Mouse (Mus musculus): ENCODE measurements around the gene Srpk2. TPM values are rescaled to one million over a fixed set of nuclear protein-coding genes. Genes with fewer than 3 reads are reported as not detected.

Srpk2 gene
- 27.1 and 27.4 TPM in 2 replicates for polyA plus RNA-seq (2015; fragmentation: Nextera tagmentation; extraction: Ambion mirVana)

DNA sequence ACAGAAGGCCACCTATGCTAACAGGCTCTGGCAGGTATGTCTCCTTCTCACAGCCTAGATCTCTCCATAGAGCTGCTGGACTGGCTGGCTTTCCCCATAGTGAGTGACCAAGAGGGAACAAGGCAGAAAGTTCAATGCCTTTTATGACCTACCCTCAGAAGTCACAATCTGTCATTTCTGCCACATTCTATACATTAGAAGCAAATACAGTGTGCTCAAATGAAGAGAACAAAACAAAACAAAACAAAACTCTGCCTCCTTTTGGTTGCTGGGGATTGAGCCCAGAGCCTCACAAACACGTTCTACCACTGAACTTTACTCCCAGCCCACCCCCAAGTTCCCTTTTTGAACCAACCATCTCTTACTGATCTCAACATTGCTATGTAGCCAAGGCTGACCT is at the start of gene Srpk2:
Gene Srpk2, minus strand, starts transcription at position 101 of the 400 bp plus-strand sequence.
- Histone ChIP-seq H3K4me3 (ENCODE audit: low read depth, low read length) (no peak within 1 kb of the TSS), H3K9me3 (ENCODE audit: control insufficient read depth, low read length) (no peaks in the 10 kb centered on the region), H3K4me2 (replicated peaks; ENCODE audit: low read depth) (no peak within 1 kb of the TSS), H3K36me3 (ENCODE audit: control insufficient read depth, insufficient read depth, low read length) (no peaks in the 10 kb centered on the region), H3K4me1 (replicated peaks; ENCODE audit: control insufficient read depth, insufficient read depth) (no peaks in the 10 kb centered on the region), H3K9ac (ENCODE audit: low read length) (no peak within 1 kb of the TSS), H3K27me3 (ENCODE audit: control insufficient read depth, insufficient read depth, low read length) (no peaks in the 10 kb centered on the region), H3K27ac (replicated peaks) (no peak within 1 kb of the TSS)
- DNase-seq (ENCODE audit: low spot score) (no peak), ATAC-seq (ENCODE audit: low FRiP score, low TSS enrichment) (no peak)
- TF ChIP-seq EP300 (optimal IDR thresholded peaks at IDR 0.05) (no peak), CTCF (IDR thresholded peaks at IDR 0.05; ENCODE audit: low read depth) (no peak)
- WGBS = 67% methylated on average over 1 of the region's 1 CpGs

DNA sequence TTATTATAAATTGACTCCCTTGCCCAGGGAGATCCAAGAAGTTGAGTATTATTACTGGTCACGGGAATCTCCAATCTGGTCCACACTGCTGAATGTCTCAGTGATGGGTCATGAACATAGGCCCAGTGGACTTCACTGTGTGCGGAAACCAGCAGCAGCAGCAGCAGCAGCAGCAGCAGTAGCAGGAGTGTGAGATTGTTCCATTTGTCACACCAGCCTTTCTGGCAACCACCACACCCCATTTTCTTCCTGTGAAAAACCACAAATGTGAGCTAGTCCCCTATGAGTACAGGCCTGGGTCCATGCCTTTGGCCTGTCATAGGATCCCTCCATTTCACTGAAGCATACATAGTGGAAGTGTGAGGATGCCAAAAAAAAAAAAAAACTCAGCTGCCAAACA is 37.5 kb upstream of the Srpk2 start:
- Histone ChIP-seq H3K4me1 (replicated peaks; ENCODE audit: control insufficient read depth, insufficient read depth) (no peaks in the 10 kb centered on the region), H3K36me3 (ENCODE audit: control insufficient read depth, insufficient read depth, low read length) (no peaks in the 10 kb centered on the region), H3K4me3 (ENCODE audit: low read depth, low read length) (no peak overlapping the region), H3K9ac (ENCODE audit: low read length) (no peak overlapping the region), H3K9me3 (ENCODE audit: control insufficient read depth, low read length) (no peaks in the 10 kb centered on the region), H3K27me3 (ENCODE audit: control insufficient read depth, insufficient read depth, low read length) (no peaks in the 10 kb centered on the region), H3K27ac (replicated peaks) (no peak overlapping the region), H3K4me2 (replicated peaks; ENCODE audit: low read depth) (no peak overlapping the region)
- DNase-seq (ENCODE audit: low spot score) (no peak), ATAC-seq (ENCODE audit: low FRiP score, low TSS enrichment) (no peak)
- 94% methylated on average over 2 of the region's 2 CpGs for WGBS
- TF ChIP-seq CTCF (IDR thresholded peaks at IDR 0.05; ENCODE audit: low read depth) = no peak

DNA sequence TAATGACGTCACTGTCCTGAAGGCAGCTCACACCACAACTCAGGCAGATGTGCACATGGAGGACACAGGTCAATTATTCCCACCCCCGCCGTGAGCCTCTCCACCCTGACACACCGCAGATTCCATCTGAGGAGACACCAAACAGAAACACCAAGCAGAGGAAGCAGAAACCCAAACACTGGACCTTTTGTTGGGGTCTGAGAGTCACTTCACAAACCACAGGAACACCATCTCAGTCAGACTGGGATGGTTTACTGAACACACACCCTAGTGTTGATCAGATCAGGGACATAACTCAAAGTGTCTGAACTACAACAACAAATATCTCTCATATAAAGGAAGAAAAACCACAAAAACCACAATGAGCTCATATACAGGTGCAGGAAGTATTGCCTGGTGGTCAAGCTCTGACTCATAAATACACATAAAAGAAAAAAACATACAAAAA is 34.5 kb upstream of the Srpk2 start:
- no peak overlapping the region for H3K4me2 ChIP-seq (replicated peaks; ENCODE audit: low read depth)
- no peak overlapping the region for H3K9ac ChIP-seq (ENCODE audit: low read length)
- H3K4me1 ChIP-seq (replicated peaks; ENCODE audit: control insufficient read depth, insufficient read depth) = no peaks in the 10 kb centered on the region
- H3K27ac ChIP-seq (replicated peaks) = no peak overlapping the region
- TF ChIP-seq EP300 (optimal IDR thresholded peaks at IDR 0.05) (no peak), CTCF (IDR thresholded peaks at IDR 0.05; ENCODE audit: low read depth) (no peak)
- no peak overlapping the region for H3K4me3 ChIP-seq (ENCODE audit: low read depth, low read length)
- 69% methylated on average over 4 of the region's 4 CpGs for WGBS
- no peaks in the 10 kb centered on the region for H3K9me3 ChIP-seq (ENCODE audit: control insufficient read depth, low read length)
- ATAC-seq (ENCODE audit: low FRiP score, low TSS enrichment) (no peak), DNase-seq (ENCODE audit: low spot score) (no peak)
- H3K36me3 ChIP-seq (ENCODE audit: control insufficient read depth, insufficient read depth, low read length) = no peaks in the 10 kb centered on the region
- H3K27me3 ChIP-seq (ENCODE audit: control insufficient read depth, insufficient read depth, low read length) = no peaks in the 10 kb centered on the region

DNA sequence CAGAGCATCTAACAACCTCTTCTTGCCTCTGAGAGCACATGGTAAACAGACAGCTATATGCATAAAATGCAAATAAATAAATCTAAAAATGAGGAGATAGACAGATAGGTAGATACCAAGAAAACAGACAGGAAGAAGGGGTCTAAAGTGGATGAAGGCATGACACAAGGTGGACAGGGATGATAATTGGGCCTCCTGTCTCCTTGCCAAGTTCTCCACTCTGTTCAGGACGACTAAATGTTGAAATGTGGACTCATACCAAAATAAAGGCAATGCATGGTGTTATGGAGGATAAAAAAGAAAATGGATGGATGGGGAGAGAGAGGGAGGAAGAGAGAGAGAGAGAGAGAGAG is 33.7 kb upstream of the Srpk2 start:
- DNase-seq (ENCODE audit: low spot score) = no peak
- no peak overlapping the region for H3K4me2 ChIP-seq (replicated peaks; ENCODE audit: low read depth)
- no peaks in the 10 kb centered on the region for H3K4me1 ChIP-seq (replicated peaks; ENCODE audit: control insufficient read depth, insufficient read depth)
- no peak for ATAC-seq (ENCODE audit: low FRiP score, low TSS enrichment)
- H3K9me3 ChIP-seq (ENCODE audit: control insufficient read depth, low read length) = no peaks in the 10 kb centered on the region
- H3K27me3 ChIP-seq (ENCODE audit: control insufficient read depth, insufficient read depth, low read length) = no peaks in the 10 kb centered on the region
- no peak overlapping the region for H3K9ac ChIP-seq (ENCODE audit: low read length)
- WGBS = 44% methylated on average over 1 of the region's 1 CpGs
- H3K36me3 ChIP-seq (ENCODE audit: control insufficient read depth, insufficient read depth, low read length) = no peaks in the 10 kb centered on the region
- H3K4me3 ChIP-seq (ENCODE audit: low read depth, low read length) = no peak overlapping the region
- TF ChIP-seq EP300 (optimal IDR thresholded peaks at IDR 0.05) = no peak
- TF ChIP-seq CTCF (IDR thresholded peaks at IDR 0.05; ENCODE audit: low read depth) = no peak
- no peak overlapping the region for H3K27ac ChIP-seq (replicated peaks)

- H3K36me3 ChIP-seq (ENCODE audit: control insufficient read depth, insufficient read depth, low read length) = no peaks in the 10 kb centered on the region
- TF ChIP-seq EP300 (optimal IDR thresholded peaks at IDR 0.05) = no peak
- no peaks in the 10 kb centered on the region for H3K27me3 ChIP-seq (ENCODE audit: control insufficient read depth, insufficient read depth, low read length)
- no peaks in the 10 kb centered on the region for H3K4me1 ChIP-seq (replicated peaks; ENCODE audit: control insufficient read depth, insufficient read depth)
- no peak for DNase-seq (ENCODE audit: low spot score)
- no peak overlapping the region for H3K4me2 ChIP-seq (replicated peaks; ENCODE audit: low read depth)
- H3K27ac ChIP-seq (replicated peaks) = no peak overlapping the region
- H3K9me3 ChIP-seq (ENCODE audit: control insufficient read depth, low read length) = no peaks in the 10 kb centered on the region
- H3K4me3 ChIP-seq (ENCODE audit: low read depth, low read length) = no peak overlapping the region
- no peak overlapping the region for H3K9ac ChIP-seq (ENCODE audit: low read length)
- no peak for ATAC-seq (ENCODE audit: low FRiP score, low TSS enrichment)
- 69% methylated on average over 3 of the region's 3 CpGs for WGBS
Measured at GRCm38 (mm10) chr5:23717469-23718181, 33.2 kb upstream of the Srpk2 start.

- ATAC-seq (ENCODE audit: low FRiP score, low TSS enrichment) = no peak
- WGBS = 87% methylated on average over 8 of the region's 8 CpGs
Measured at GRCm38 (mm10) chr5:23713401-23714335, 29.3 kb upstream of the Srpk2 start.

More at GRCm38 (mm10) chr5:23713401-23714335, 29.3 kb upstream of the Srpk2 start:
- Histone ChIP-seq H3K36me3 (ENCODE audit: control insufficient read depth, insufficient read depth, low read length) (peaks cover 6% of the 10 kb centered on the region; the same call in 1 of the 2 replicates), H3K9me3 (ENCODE audit: control insufficient read depth, low read length) (0 out of 2 replicates have a peak, but pooled peaks cover 2% of the 10 kb centered on the region), H3K9ac (ENCODE audit: low read length) (no peak overlapping the region), H3K27ac (replicated peaks) (no peak overlapping the region), H3K4me2 (replicated peaks; ENCODE audit: low read depth) (no peak overlapping the region), H3K4me3 (ENCODE audit: low read depth, low read length) (no peak overlapping the region), H3K27me3 (ENCODE audit: control insufficient read depth, insufficient read depth, low read length) (no peaks in the 10 kb centered on the region), H3K4me1 (replicated peaks; ENCODE audit: control insufficient read depth, insufficient read depth) (no peaks in the 10 kb centered on the region)
- DNase-seq (ENCODE audit: low spot score) = no peak
- no peak for TF ChIP-seq CTCF (IDR thresholded peaks at IDR 0.05; ENCODE audit: low read depth)
- TF ChIP-seq EP300 (optimal IDR thresholded peaks at IDR 0.05) = no peak
